Mouse (Mus musculus) hematopoietic stem cell, adult 5-6 weeks (primary cell): ENCODE measurements around the gene Maob. TPM values are rescaled to one million over a fixed set of nuclear protein-coding genes. Genes with fewer than 3 reads are reported as not detected.

Experiments used
- ATAC-seq, 2 experiments: fragments of 125-278 bp in 1 of 2; replicated peaks in 1 of 2; 2 replicates each; pipeline ENCODE4 v1.8.0; 2016 to 2017; ENCODE audit warnings: inconsistent platforms in 2 of 2, mild to moderate bottlenecking in 2 of 2, moderate number of reproducible peaks in 2 of 2, low read depth in 1 of 2, moderate TSS enrichment in 1 of 2; ENCODE audit not compliant: low FRiP score in 2 of 2, poor library complexity in 2 of 2, severe bottlenecking in 2 of 2, insufficient read depth in 1 of 2, low TSS enrichment in 1 of 2
- total RNA-seq: library from RNA; stranded (forward); fragments of 172-1452, 232-1000 nt; gene quantifications from 2 replicates; pipeline ENCODE4 v1.2.3, GENCODE M21; 2017

The Maob gene
- total RNA-seq, result not detected in 2 replicates

- peak in 1 of 2 experiments; percentile 39; a peak in 1 of 4 replicates for ATAC-seq
These were observed at the start of gene Maob for GRCm38 (mm10) chrX:16817261-16817769. TSS of gene Maob (minus strand) at chrX:16817366.

DNA sequence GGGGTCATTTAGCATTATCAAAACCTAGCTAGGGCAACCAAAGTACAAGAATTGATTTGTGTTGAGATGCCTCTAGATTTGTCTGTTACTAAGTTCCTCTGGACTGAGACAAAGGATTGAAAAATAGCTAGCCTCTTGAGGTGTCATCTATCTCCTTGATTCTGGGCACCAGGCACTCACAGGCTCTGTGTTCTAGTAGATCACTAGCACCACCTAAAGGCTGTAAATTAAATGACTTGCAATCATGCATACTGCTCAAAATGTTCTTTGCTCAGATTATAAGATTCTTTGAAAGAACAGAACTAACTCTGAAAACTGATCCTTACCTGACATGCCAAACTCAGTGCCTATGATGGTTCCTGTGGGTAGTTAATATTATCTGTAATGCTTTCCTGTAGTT lies 43.1 kb upstream of the Maob start:
- no peak for ATAC-seq

DNA sequence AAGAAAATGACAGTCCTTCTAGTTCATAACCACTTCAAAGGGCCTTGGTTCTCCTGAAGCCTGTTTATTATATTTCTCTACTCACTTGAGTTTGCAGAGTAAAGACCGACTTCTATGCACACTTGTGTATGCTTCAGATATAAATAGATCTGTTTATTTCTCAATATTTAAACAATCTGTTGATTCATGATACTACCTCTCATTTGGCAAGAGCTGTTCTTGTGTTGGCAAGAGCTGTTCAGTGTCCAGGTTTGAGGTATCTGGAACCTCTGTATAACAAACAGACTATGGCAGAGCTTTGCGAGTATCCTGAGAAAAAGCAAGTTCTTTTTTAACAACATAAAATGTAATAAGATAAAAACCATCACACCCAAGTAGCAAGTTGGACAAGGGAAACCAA lies 28.9 kb upstream of the Maob start:
- ATAC-seq, result no peak

- no peak for ATAC-seq
These were observed 24.3 kb upstream of the Maob start for GRCm38 (mm10) chrX:16841443-16841842.

GRCm38 (mm10) chrX:16837293-16837692 lies 20.1 kb upstream of the Maob start:
- ATAC-seq, result no peak

DNA sequence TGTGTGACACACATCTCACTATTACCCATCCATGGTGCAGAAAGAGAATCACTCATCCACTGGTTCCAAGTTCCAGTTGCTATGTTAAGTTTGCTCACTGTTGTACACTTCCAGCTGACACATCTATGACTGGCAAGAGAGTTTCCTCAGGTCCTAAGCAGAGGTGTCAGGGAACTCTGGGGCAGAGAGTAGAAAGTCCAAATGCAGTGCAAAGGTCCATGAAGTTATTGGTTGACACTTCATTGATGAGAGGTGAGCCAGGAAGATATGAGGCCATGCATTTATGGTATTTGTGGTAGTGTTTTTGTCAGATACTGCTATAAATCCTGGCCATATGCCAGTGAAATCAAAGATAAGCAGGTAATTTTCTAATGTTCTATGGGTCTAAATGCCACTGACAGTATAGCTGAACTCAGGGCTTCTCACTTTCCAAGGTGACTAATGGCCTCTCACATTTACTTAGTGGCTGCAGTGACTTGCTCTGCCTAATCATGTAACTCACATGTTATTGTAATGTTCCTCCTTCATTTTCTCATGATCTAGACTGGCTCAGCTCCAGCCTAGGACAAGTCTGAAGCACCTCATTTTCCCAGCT lies 19.4 kb upstream of the Maob start:
- ATAC-seq, result no peak

DNA sequence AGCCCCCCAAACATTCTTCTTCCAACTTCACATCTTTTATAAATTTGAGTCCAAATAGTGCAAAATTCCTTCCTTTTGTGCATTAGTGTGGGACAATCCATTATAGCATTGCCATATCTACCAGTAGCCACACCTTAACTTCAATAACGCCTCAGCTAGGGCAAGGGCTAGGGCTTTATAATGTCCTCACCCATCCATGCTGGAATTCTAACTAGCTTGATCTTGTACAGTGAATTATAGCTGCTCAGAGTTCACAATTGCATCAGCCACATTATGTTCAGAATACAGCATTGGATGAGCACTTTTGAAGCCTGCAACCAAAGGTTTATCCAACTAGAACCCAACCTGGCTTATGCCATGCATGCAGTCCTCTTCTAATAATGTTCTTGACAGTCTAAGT lies 8.9 kb upstream of the Maob start:
- ATAC-seq, result no peak

DNA sequence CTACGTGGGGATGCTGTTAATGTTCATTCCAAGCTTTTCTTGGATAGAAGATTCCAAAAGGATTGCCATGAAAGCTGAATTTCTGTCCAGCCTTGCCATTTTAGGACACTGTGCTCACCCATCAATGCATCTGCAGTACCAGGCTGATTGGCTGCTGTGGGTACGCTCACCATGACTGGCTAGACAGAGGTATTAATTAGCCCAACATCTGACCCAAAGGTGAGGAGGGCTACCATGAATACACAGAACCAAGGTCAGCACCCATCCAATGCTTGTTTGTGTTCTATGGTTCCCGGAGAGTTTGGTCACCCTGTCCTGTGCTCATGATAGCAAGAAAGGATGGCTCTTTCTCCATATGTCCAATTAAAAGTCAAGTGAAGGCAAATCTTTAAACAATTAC lies 1.2 kb downstream of the Maob start:
- no peak for ATAC-seq

DNA sequence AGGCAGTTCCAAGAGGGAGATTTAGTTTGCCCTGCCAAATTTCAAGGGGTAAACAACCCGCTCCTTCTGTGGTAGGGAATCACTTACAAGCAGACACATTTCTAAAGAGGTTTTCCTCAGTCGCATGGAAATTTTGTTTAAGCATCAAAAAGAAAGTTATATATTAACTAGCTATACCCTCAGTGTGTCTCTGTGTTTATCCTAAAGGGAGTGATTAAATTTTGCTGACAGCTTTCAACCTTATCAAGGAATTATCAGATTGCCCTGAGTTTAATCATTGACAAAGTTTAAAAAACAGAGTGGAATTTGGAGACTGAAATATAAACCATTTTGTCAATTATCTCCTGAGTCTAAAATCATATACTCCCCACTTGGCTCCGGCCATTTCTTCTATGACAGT lies 5.1 kb downstream of the Maob start:
- no peak for ATAC-seq

GRCm38 (mm10) chrX:16767453-16767852 lies 49.7 kb downstream of the Maob start:
- ATAC-seq, result no peak

DNA sequence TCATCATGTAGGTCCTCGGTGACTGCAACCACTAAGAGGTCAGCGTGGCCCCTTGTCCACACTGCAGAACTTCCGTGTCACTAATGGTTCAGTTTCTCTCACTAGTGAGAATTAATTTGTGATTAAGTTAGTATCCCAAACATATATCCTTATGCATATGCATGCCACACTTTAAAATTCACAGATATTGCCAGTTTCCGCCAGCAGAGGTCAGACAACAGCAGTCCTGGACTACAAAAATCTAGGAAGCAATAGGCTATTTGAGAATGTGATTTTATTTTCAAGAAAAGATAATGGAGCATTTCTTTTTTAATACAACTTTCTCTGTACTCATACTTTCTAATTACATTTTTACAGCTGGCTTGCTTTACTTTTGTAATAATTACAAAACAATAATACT lies 51.0 kb downstream of the Maob start:
- ATAC-seq, result no peak

DNA sequence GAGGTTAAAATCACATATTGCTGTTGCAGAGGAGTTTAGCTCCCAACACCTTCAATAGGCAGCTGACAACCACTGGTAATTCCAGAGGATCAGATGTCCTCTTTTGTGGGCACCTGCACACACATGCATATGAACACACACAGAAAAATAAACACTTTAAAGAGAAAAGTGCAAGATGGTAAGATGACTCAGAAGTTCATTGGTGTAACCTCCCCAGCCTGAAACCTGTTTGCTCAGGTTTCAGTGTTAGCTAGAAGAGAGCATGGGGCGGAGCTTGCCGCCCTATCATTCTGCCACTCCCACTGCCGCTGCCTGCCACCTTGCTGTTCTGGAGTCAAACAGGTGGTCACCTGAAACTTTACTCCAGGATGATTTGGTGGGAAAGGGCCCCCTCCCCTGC lies 55.7 kb downstream of the Maob start:
- no peak for ATAC-seq

GRCm38 (mm10) chrX:16754761-16755160 lies 62.4 kb downstream of the Maob start:
- no peak for ATAC-seq

GRCm38 (mm10) chrX:16748932-16749331 lies 68.2 kb downstream of the Maob start:
- ATAC-seq, result no peak

DNA sequence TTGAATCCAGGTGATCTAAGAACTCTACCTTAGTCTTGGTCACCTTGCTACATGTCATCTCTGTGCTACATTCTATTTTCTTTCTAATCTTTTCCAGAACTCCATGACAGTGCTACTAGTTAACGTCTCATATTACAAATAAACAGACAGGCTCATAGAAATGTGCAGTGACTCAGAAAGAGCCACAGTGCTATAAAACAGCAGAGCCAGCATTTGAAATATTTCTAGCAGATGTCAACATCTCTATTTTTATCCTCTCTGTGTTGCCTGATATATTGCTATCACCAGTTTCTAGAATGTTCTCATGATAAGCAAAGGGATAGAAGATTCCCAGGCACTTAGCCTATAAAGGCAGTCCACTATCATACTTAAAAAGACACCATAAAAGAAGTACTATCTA lies 103.1 kb downstream of the Maob start:
- no peak for ATAC-seq

DNA sequence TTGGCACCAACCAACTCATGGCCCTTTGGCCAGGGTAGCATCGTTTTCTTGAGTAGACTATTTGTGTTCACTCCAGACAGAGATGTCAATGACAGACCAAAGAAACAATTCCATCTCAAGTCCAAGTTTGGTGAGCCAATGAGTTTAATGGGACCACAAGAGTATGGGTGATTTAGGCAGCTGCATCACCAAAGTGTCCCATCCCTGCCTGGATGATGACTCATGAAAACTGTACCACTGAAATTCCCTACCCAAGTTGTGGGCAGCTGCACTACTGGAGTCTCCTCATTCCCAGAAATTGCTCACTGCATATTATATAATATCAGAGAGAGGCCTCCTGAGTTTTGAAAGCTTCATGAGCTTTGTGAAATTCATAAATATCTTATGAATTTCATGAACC lies 111.1 kb downstream of the Maob start:
- no peak for ATAC-seq
